Mouse (Mus musculus) ES-E14 (cell line): ENCODE measurements around the gene Hist2h3c2. TPM values are rescaled to one million over a fixed set of nuclear protein-coding genes. Genes with fewer than 3 reads are reported as not detected.
"Not testable (repeated sequence)": the region's sequence is repeated elsewhere in the genome, so short reads cannot be mapped to it uniquely, and the experiment has no call there.

Experiments
- DNase-seq: peaks from one replicate; pipeline ENCODE4 v3.0.0-alpha.2; 2013; ENCODE audit warnings: low read depth, low spot score
- H3K27ac ChIP-seq: 2 replicates; pipeline ENCODE4 v1.5.1; 2012; ENCODE audit warnings: low read depth, mild to moderate bottlenecking, low read length, moderate library complexity, mixed read lengths; ENCODE audit not compliant: poor library complexity, insufficient read depth, severe bottlenecking
- H3K36me3 ChIP-seq: 2 replicates; pipeline ENCODE4 v1.6.1; 2012; ENCODE audit warnings: mild to moderate bottlenecking, low read length, moderate library complexity, mixed read lengths; ENCODE audit not compliant: control insufficient read depth, poor library complexity, insufficient read depth, severe bottlenecking
- H3K4me1 ChIP-seq, 2 experiments: fragments of 150-350 bp in 1 of 2; sonication (generic) in 1 of 2; 2 replicates each; pipeline ENCODE4 v1.6.1; 2012; ENCODE audit warnings: low read length in 2 of 2, mild to moderate bottlenecking in 1 of 2, mixed read lengths in 1 of 2; ENCODE audit not compliant: control insufficient read depth in 2 of 2, insufficient read depth in 2 of 2, poor library complexity in 1 of 2
- H3K4me3 ChIP-seq, 2 experiments: fragments of 150-350 bp in 1 of 2; sonication (generic) in 1 of 2; 2 replicates each; pipeline ENCODE4 v1.5.1; 2012; ENCODE audit warnings: low read length in 2 of 2, low read depth in 1 of 2, mild to moderate bottlenecking in 1 of 2, mixed read lengths in 1 of 2; ENCODE audit not compliant: insufficient read depth in 1 of 2, poor library complexity in 1 of 2, severe bottlenecking in 1 of 2
- H3K9ac ChIP-seq: 2 replicates; pipeline ENCODE4 v1.6.1; 2012; ENCODE audit warnings: low read depth, mild to moderate bottlenecking, low read length, mixed read lengths; ENCODE audit not compliant: poor library complexity, insufficient read depth, severe bottlenecking
- H3K9me3 ChIP-seq: fragments of 150-350 bp; sonication (generic); 2 replicates; pipeline ENCODE4 v1.6.1; 2012; ENCODE audit warnings: low read depth, mild to moderate bottlenecking, low read length; ENCODE audit not compliant: control insufficient read depth, insufficient read depth
- CHD2 ChIP-seq: IDR thresholded peaks from 2 replicates; pipeline ENCODE4 v1.6.1; 2014; ENCODE audit warnings: mild to moderate bottlenecking, low read depth, low read length, inconsistent platforms
- HCFC1 ChIP-seq: IDR thresholded peaks from 2 replicates; pipeline ENCODE4 v1.6.1; 2012; ENCODE audit warnings: low read length, inconsistent platforms, borderline replicate concordance; ENCODE audit not compliant: insufficient read depth
- MAFK ChIP-seq: IDR thresholded peaks from 2 replicates; pipeline ENCODE4 v1.6.1; 2014; ENCODE audit warnings: mild to moderate bottlenecking, low read depth, low read length, inconsistent platforms; ENCODE audit not compliant: insufficient read depth
- ZC3H11A ChIP-seq: IDR thresholded peaks from 2 replicates; pipeline ENCODE4 v1.6.1; 2012; ENCODE audit warnings: low read depth, mild to moderate bottlenecking, inconsistent platforms, low read length, borderline replicate concordance
- ZNF384 ChIP-seq: IDR thresholded peaks from 2 replicates; pipeline ENCODE4 v1.6.1; 2012; ENCODE audit warnings: low read depth, low read length, inconsistent platforms
- in situ Hi-C, 2 experiments: fragments of 600-800 bp; cut with MboI; formaldehyde crosslinking; loops; one replicate each; pipeline ENCODE4 v1.15.1; 2025; ENCODE audit warnings: low sequenced_read_pairs in 2 of 2, inconsistent platforms in 1 of 2; ENCODE audit not compliant: unreplicated experiment in 2 of 2
- total RNA-seq: library from RNA; depleted of rRNA; stranded (reverse); fragments of 300-350 nt; gene quantifications from 2 replicates; pipeline ENCODE4 v1.2.3, GENCODE M21; 2012

Gene Hist2h3c2
- total RNA-seq, 1 experiment, result 546 TPM

DNA sequence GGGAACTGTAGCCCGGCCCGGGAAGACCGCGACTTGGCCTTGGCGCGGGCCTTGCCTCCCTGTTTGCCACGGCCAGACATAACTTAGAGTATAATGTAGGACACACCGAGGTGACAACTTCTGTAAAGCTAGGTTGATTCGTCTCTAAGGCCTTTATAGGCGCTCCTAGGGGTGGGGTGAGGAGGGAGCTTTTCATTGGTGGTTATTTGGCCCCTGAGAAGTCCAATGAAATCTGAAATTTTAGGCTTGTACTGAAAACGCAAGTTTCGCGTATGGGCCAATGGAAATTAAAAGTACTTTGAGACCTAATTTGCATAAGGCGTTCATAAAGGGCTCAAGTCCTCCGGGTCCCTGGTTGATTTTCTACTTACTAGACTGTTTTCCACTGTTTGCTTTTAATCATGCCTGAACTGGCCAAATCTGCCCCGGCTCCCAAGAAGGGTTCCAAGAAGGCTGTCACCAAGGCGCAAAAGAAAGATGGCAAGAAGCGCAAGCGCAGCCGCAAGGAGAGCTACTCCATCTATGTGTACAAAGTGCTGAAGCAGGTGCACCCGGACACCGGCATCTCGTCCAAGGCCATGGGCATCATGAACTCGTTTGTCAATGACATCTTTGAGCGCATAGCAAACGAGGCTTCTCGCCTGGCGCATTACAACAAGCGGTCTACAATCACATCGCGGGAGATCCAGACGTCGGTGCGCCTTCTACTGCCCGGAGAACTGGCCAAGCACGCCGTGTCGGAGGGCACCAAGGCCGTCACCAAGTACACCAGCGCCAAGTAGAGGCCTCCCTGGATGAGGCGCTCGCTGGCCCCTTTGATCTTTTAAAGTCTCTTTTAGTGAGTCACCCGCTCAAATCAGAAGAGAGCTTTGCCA is 17.9 kb downstream of the Hist2h3c2 start, which contains the start of the genes Hist2h2ac and Hist2h2be:
Gene Hist2h2ac, minus strand, starts transcription at position 116 of the 875 bp plus-strand sequence.
Gene Hist2h2be, plus strand, starts transcription at position 355 of the 875 bp plus-strand sequence.
- TF ChIP-seq ZNF384 (no peak), CHD2 (no peak), MAFK (no peak), HCFC1 (no peak)
- H3K4me1 ChIP-seq, result peaks cover 0 to 7% of the 10 kb centered on the region in 2 experiments; a peak in 2 of 4 replicates
- peak within 1 kb of the TSS; percentile 95 for H3K9ac ChIP-seq
- no peaks in the 10 kb centered on the region for H3K9me3 ChIP-seq
- DNase-seq, result peak; percentile 87
- H3K4me3 ChIP-seq, result peak within 1 kb of the TSS; percentile 75 to 77
- H3K27ac ChIP-seq, result peak within 1 kb of the TSS; percentile 93
- H3K36me3 ChIP-seq, result no peaks in the 10 kb centered on the region
- in situ Hi-C loops, result no loop called here

GRCm38 (mm10) chr3:96220131-96220764 is 18.7 kb downstream of the Hist2h3c2 start:
- in situ Hi-C loops, H3K36me3 ChIP-seq, H3K4me1 ChIP-seq, H3K9me3 ChIP-seq, DNase-seq: not testable (repeated sequence)
- H3K4me3 ChIP-seq, result peak overlapping the region; percentile 75 to 77
- H3K9ac ChIP-seq, result peak overlapping the region; percentile 95
- peak overlapping the region; percentile 93 for H3K27ac ChIP-seq

GRCm38 (mm10) chr3:96219661-96220130 is 19.2 kb downstream of the Hist2h3c2 start, which contains the start of the genes Bola1 and Hist2h2ab:
TSS of gene Bola1 (minus strand) at chr3:96219709.
TSS of gene Hist2h2ab (plus strand) at chr3:96219865.
- H3K27ac ChIP-seq, result peak within 1 kb of the TSS; percentile 93
- in situ Hi-C loops, result no loop called here
- peak within 1 kb of the TSS; percentile 95 for H3K9ac ChIP-seq
- peaks cover 0 to 3% of the 10 kb centered on the region in 2 experiments; a peak in 2 of 4 replicates for H3K4me1 ChIP-seq
- H3K4me3 ChIP-seq, result peak within 1 kb of the TSS; percentile 75 to 77
- no peaks in the 10 kb centered on the region for H3K36me3 ChIP-seq
- no peaks in the 10 kb centered on the region for H3K9me3 ChIP-seq
- DNase-seq, result no peak
- no peak for TF ChIP-seq ZC3H11A
- TF ChIP-seq MAFK, result no peak
- TF ChIP-seq CHD2, result peak; percentile 3; the same call in 1 of the 2 replicates
- no peak for TF ChIP-seq ZNF384
- TF ChIP-seq HCFC1, result 0 out of 2 replicates have a peak, but pooled peaks have one; percentile 7

DNA sequence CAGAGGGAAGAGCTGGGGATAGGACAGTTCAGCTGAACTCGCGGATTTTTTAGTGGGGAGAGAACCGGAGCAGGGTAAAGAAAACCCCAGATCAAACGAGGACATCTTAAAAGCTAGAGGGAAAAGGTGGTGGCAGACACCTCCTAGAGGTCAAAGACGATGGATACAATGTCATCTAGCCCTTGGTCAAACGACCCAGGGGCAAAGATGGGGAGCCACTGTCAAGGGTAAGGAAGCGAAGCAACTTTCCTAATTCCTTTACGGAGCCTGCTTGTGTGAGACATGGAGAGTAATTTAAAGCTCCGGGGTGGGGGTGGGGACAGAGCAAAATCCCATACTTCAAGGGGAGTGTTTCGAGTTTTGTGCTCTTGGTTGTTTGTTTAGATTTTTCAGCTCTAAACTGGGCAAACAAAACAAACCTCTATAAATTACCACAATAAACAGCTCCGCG is 19.7 kb downstream of the Hist2h3c2 start:
- peak overlapping the region; percentile 83 for H3K27ac ChIP-seq
- no peaks in the 10 kb centered on the region for H3K9me3 ChIP-seq
- in situ Hi-C loops, result no loop called here
- no peak for DNase-seq
- H3K4me1 ChIP-seq, result peaks cover 0 to 3% of the 10 kb centered on the region in 2 experiments; a peak in 2 of 4 replicates
- H3K36me3 ChIP-seq, result no peaks in the 10 kb centered on the region
- peak overlapping the region; percentile 77 for H3K9ac ChIP-seq
- TF ChIP-seq ZC3H11A (0 out of 2 replicates have a peak, but pooled peaks have one; percentile 3), CHD2 (peak; percentile 14; the same call in 1 of the 2 replicates), ZNF384 (no peak)
- H3K4me3 ChIP-seq, result peak overlapping the region; percentile 59 to 68
